Mouse (Mus musculus) CH12.LX (cell line): ENCODE measurements around the gene Ctnnd1.

ENCODE experiments used
- CHD1 ChIP-seq: IDR thresholded peaks from 2 replicates; pipeline ENCODE4 v1.6.1; 2012; ENCODE audit warnings: low read depth, low read length, improper control_type of control experiment, inconsistent platforms
- CTCF ChIP-seq, 2 experiments: IDR thresholded peaks in 1 of 2; conservative IDR thresholded peaks in 1 of 2; 2 replicates each; pipeline ENCODE4 v1.5.1; 2011 to 2012; ENCODE audit warnings: low read depth in 2 of 2, low read length in 2 of 2, improper control_type of control experiment in 1 of 2, inconsistent platforms in 1 of 2, mild to moderate bottlenecking in 1 of 2, moderate library complexity in 1 of 2
- E2F4 ChIP-seq: IDR thresholded peaks from 2 replicates; pipeline ENCODE4 v1.6.1; 2011; ENCODE audit warnings: low read depth, low read length, improper control_type of control experiment; ENCODE audit not compliant: insufficient replicate concordance
- ETS1 ChIP-seq: conservative IDR thresholded peaks from 2 replicates; pipeline ENCODE4 v1.6.1; 2012; ENCODE audit warnings: low read depth, mild to moderate bottlenecking, inconsistent platforms, low read length, improper control_type of control experiment, moderate library complexity
- HCFC1 ChIP-seq: IDR thresholded peaks from 2 replicates; pipeline ENCODE4 v1.6.1; 2012; ENCODE audit warnings: low read depth, mild to moderate bottlenecking, inconsistent platforms, low read length, improper control_type of control experiment
- TCF12 ChIP-seq: IDR thresholded peaks from 2 replicates; pipeline ENCODE4 v1.6.1; 2014; ENCODE audit warnings: low read depth, mild to moderate bottlenecking, inconsistent platforms, low read length, improper control_type of control experiment
- UBTF ChIP-seq: IDR thresholded peaks from 2 replicates; pipeline ENCODE4 v1.6.1; 2012; ENCODE audit warnings: low read depth, mild to moderate bottlenecking, inconsistent platforms, low read length, improper control_type of control experiment, moderate library complexity
- USF2 ChIP-seq: conservative IDR thresholded peaks from 2 replicates; pipeline ENCODE4 v1.6.1; 2011; ENCODE audit warnings: low read depth, low read length, improper control_type of control experiment

GRCm38 (mm10) chr2:84597123-84597522 is 53.4 kb downstream of the Ctnnd1 start:
- TF ChIP-seq UBTF (no peak), CTCF (conservative IDR thresholded peaks at IDR 0.05 in 1 of 2, IDR thresholded peaks at IDR 0.05 in 1 of 2; ENCODE audit: low read depth in 2 of 2, low read length in 2 of 2) (no peak), USF2 (no peak), CHD1 (no peak), TCF12 (no peak), E2F4 (no peak), ETS1 (no peak), HCFC1 (no peak)
